Mouse (Mus musculus) T-cell, adult 2 months (primary cell): ENCODE measurements around the gene Tex13c1.

Experiments
- DNase-seq: peaks from one replicate; pipeline ENCODE4 v3.0.0; 2022; ENCODE audit warnings: low spot score

Gene Tex13c1

GRCm38 (mm10) chrX:43590860-43591259 lies at the start of gene Tex13c1:
Gene Tex13c1 (plus strand): TSS chrX:43591160.
- DNase-seq = no peak
